Mouse (Mus musculus): Measurements from ENCODE around the gene Cntnap2. TPM values are rescaled to one million over a fixed set of nuclear protein-coding genes. Genes with fewer than 3 reads are reported as not detected.

Cntnap2 gene
- polyA plus RNA-seq, 1 experiment from 2014 or later: 7.8 TPM

GRCm38 (mm10) chr6:47241379-47241778 is 2182.2 kb downstream of the Cntnap2 start:
- no peak overlapping the region for H3K4me3 ChIP-seq
- H3K4me1 ChIP-seq: peaks cover 38% of the 10 kb centered on the region
- H3K9me3 ChIP-seq: no peaks in the 10 kb centered on the region
- no peak overlapping the region for H3K27ac ChIP-seq (replicated peaks)
- H3K27me3 ChIP-seq (replicated peaks; ENCODE audit: low read depth, poor library complexity, severe bottlenecking): 0 out of 2 replicates have a peak, but pooled peaks cover 6% of the 10 kb centered on the region
- DNase-seq (ENCODE audit: low spot score): no peak
- no peaks in the 10 kb centered on the region for H3K36me3 ChIP-seq (replicated peaks)

GRCm38 (mm10) chr6:47243863-47244606 is 2184.9 kb downstream of the Cntnap2 start:
- H3K9me3 ChIP-seq: no peaks in the 10 kb centered on the region
- DNase-seq (ENCODE audit: low spot score): peak; percentile 74
- H3K27ac ChIP-seq (replicated peaks): peak overlapping the region; percentile 81
- no peaks in the 10 kb centered on the region for H3K36me3 ChIP-seq (replicated peaks)
- peak overlapping the region; percentile 53 for H3K4me3 ChIP-seq
- 0 out of 2 replicates have a peak, but pooled peaks cover 6% of the 10 kb centered on the region for H3K27me3 ChIP-seq (replicated peaks; ENCODE audit: low read depth, poor library complexity, severe bottlenecking)
- H3K4me1 ChIP-seq: peaks cover 38% of the 10 kb centered on the region
- WGBS: 16% methylated on average over 6 of the region's 6 CpGs

- H3K27ac ChIP-seq (replicated peaks): peak overlapping the region; percentile 81
- 22% methylated on average over 7 of the region's 7 CpGs for WGBS
- no peak for DNase-seq (ENCODE audit: low spot score)
- peaks cover 34% of the 10 kb centered on the region for H3K4me1 ChIP-seq
- no peaks in the 10 kb centered on the region for H3K9me3 ChIP-seq
- 0 out of 2 replicates have a peak, but pooled peaks cover 6% of the 10 kb centered on the region for H3K27me3 ChIP-seq (replicated peaks; ENCODE audit: low read depth, poor library complexity, severe bottlenecking)
- no peaks in the 10 kb centered on the region for H3K36me3 ChIP-seq (replicated peaks)
- peak overlapping the region; percentile 53 for H3K4me3 ChIP-seq
Observed at GRCm38 (mm10) chr6:47244642-47245041, 2185.5 kb downstream of the Cntnap2 start.

GRCm38 (mm10) chr6:47255270-47255669 is 2196.1 kb downstream of the Cntnap2 start:
- H3K27me3 ChIP-seq (replicated peaks; ENCODE audit: low read depth, poor library complexity, severe bottlenecking): no peaks in the 10 kb centered on the region
- H3K4me1 ChIP-seq: peaks cover 21% of the 10 kb centered on the region
- no peaks in the 10 kb centered on the region for H3K9me3 ChIP-seq
- H3K27ac ChIP-seq (replicated peaks): no peak overlapping the region
- H3K4me3 ChIP-seq: no peak overlapping the region
- WGBS: 89% methylated on average over 2 of the region's 2 CpGs
- no peaks in the 10 kb centered on the region for H3K36me3 ChIP-seq (replicated peaks)
- no peak for DNase-seq (ENCODE audit: low spot score)

GRCm38 (mm10) chr6:47256227-47256887 is 2197.2 kb downstream of the Cntnap2 start:
- H3K9me3 ChIP-seq: no peaks in the 10 kb centered on the region
- WGBS: 83% methylated on average over 4 of the region's 4 CpGs
- H3K4me1 ChIP-seq: peaks cover 21% of the 10 kb centered on the region
- H3K27me3 ChIP-seq (replicated peaks; ENCODE audit: low read depth, poor library complexity, severe bottlenecking): no peaks in the 10 kb centered on the region
- H3K4me3 ChIP-seq: no peak overlapping the region
- H3K27ac ChIP-seq (replicated peaks): 0 out of 2 replicates have a peak overlapping the region, but pooled peaks have one; percentile 35
- no peaks in the 10 kb centered on the region for H3K36me3 ChIP-seq (replicated peaks)
- no peak for DNase-seq (ENCODE audit: low spot score)

- Histone ChIP-seq H3K4me3 (no peak overlapping the region), H3K36me3 (replicated peaks) (no peaks in the 10 kb centered on the region), H3K27me3 (replicated peaks; ENCODE audit: low read depth, poor library complexity, severe bottlenecking) (no peaks in the 10 kb centered on the region), H3K27ac (replicated peaks) (peak overlapping the region; percentile 35; the same call in 1 of the 2 replicates), H3K9me3 (no peaks in the 10 kb centered on the region), H3K4me1 (peaks cover 21% of the 10 kb centered on the region)
- 52% methylated on average over 3 of the region's 3 CpGs for WGBS
- DNase-seq (ENCODE audit: low spot score): no peak
Observed at GRCm38 (mm10) chr6:47256918-47257506, 2197.9 kb downstream of the Cntnap2 start.

- H3K27me3 ChIP-seq (replicated peaks; ENCODE audit: low read depth, poor library complexity, severe bottlenecking): no peaks in the 10 kb centered on the region
- H3K4me1 ChIP-seq: peaks cover 21% of the 10 kb centered on the region
- no peak overlapping the region for H3K27ac ChIP-seq (replicated peaks)
- DNase-seq (ENCODE audit: low spot score): no peak
- H3K36me3 ChIP-seq (replicated peaks): no peaks in the 10 kb centered on the region
- H3K9me3 ChIP-seq: no peaks in the 10 kb centered on the region
- H3K4me3 ChIP-seq: no peak overlapping the region
- WGBS: 15% methylated on average over 3 of the region's 3 CpGs
Observed at GRCm38 (mm10) chr6:47259626-47260114, 2200.5 kb downstream of the Cntnap2 start.

- no peak overlapping the region for H3K27ac ChIP-seq (replicated peaks)
Observed at GRCm38 (mm10) chr6:47267236-47267635, 2208.1 kb downstream of the Cntnap2 start.

GRCm38 (mm10) chr6:47269455-47269854 is 2210.3 kb downstream of the Cntnap2 start:
- no peak overlapping the region for H3K4me3 ChIP-seq
- H3K9me3 ChIP-seq: no peaks in the 10 kb centered on the region
- peaks cover 22% of the 10 kb centered on the region for H3K4me1 ChIP-seq
- no peaks in the 10 kb centered on the region for H3K36me3 ChIP-seq (replicated peaks)
- H3K27ac ChIP-seq (replicated peaks): no peak overlapping the region
- 77% methylated on average over 3 of the region's 3 CpGs for WGBS
- no peak for DNase-seq (ENCODE audit: low spot score)
- no peaks in the 10 kb centered on the region for H3K27me3 ChIP-seq (replicated peaks; ENCODE audit: low read depth, poor library complexity, severe bottlenecking)

More at GRCm38 (mm10) chr6:47267236-47267635, 2208.1 kb downstream of the Cntnap2 start:
- Histone ChIP-seq H3K4me1 (peaks cover 6% of the 10 kb centered on the region; the same call in 1 of the 2 replicates), H3K9me3 (no peaks in the 10 kb centered on the region), H3K4me3 (no peak overlapping the region), H3K36me3 (replicated peaks) (no peaks in the 10 kb centered on the region), H3K27me3 (replicated peaks; ENCODE audit: low read depth, poor library complexity, severe bottlenecking) (no peaks in the 10 kb centered on the region)
- no peak for DNase-seq (ENCODE audit: low spot score)
- 62% methylated on average over 3 of the region's 3 CpGs for WGBS

- DNase-seq (ENCODE audit: low spot score): no peak
- H3K36me3 ChIP-seq (replicated peaks): no peaks in the 10 kb centered on the region
- 0 out of 2 replicates have a peak, but pooled peaks cover 5% of the 10 kb centered on the region for H3K27me3 ChIP-seq (replicated peaks; ENCODE audit: low read depth, poor library complexity, severe bottlenecking)
- no peak overlapping the region for H3K27ac ChIP-seq (replicated peaks)
- H3K9me3 ChIP-seq: no peaks in the 10 kb centered on the region
- 93% methylated on average over 3 of the region's 3 CpGs for WGBS
- peaks cover 38% of the 10 kb centered on the region for H3K4me1 ChIP-seq
- H3K4me3 ChIP-seq: no peak overlapping the region
Observed at GRCm38 (mm10) chr6:47271576-47271975, 2212.4 kb downstream of the Cntnap2 start.

GRCm38 (mm10) chr6:47272606-47273575 is 2213.7 kb downstream of the Cntnap2 start:
- H3K4me1 ChIP-seq: peaks cover 34% of the 10 kb centered on the region
- DNase-seq (ENCODE audit: low spot score): no peak
- H3K4me3 ChIP-seq: no peak overlapping the region
- H3K27me3 ChIP-seq (replicated peaks; ENCODE audit: low read depth, poor library complexity, severe bottlenecking): 0 out of 2 replicates have a peak, but pooled peaks cover 5% of the 10 kb centered on the region
- H3K9me3 ChIP-seq: no peaks in the 10 kb centered on the region
- 67% methylated on average over 8 of the region's 8 CpGs for WGBS
- H3K36me3 ChIP-seq (replicated peaks): no peaks in the 10 kb centered on the region
- H3K27ac ChIP-seq (replicated peaks): peak overlapping the region; percentile 57
